Mouse (Mus musculus) mouse trophoblast stem cell (cell line): Measurements from ENCODE around the gene Cntnap5b.

Experiments used
- in situ Hi-C, 2 experiments: fragments of 300-500 bp; cut with MseI, MboI; formaldehyde crosslinking; loops; 2 replicates in 1 of 2; 3 replicates in 1 of 2; pipeline ENCODE4 v1.15.1; 2025

Gene Cntnap5b

GRCm38 (mm10) chr1:100171566-100171965, 399.0 kb downstream of the Cntnap5b start:
- in situ Hi-C loops: no loop called here

GRCm38 (mm10) chr1:100180050-100180449, 407.5 kb downstream of the Cntnap5b start:
- in situ Hi-C loops: no loop called here

- in situ Hi-C loops: no loop called here
Observed at GRCm38 (mm10) chr1:100231980-100232608, 459.5 kb downstream of the Cntnap5b start.

GRCm38 (mm10) chr1:100251964-100252363, 479.4 kb downstream of the Cntnap5b start:
- in situ Hi-C loops: no loop called here

- in situ Hi-C loops: no loop called here
Observed at GRCm38 (mm10) chr1:100310687-100311086, 538.1 kb downstream of the Cntnap5b start.

GRCm38 (mm10) chr1:100331066-100331465, 558.5 kb downstream of the Cntnap5b start:
- in situ Hi-C loops: no loop called here

- in situ Hi-C loops: no loop called here
Observed at GRCm38 (mm10) chr1:100369415-100370113, 597.0 kb downstream of the Cntnap5b start.

GRCm38 (mm10) chr1:100386252-100386651, 613.7 kb downstream of the Cntnap5b start:
- in situ Hi-C loops: no loop called here

GRCm38 (mm10) chr1:100394034-100394433, 621.5 kb downstream of the Cntnap5b start:
- in situ Hi-C loops: no loop called here

GRCm38 (mm10) chr1:100416658-100417224, 644.2 kb downstream of the Cntnap5b start:
- in situ Hi-C loops: no loop called here

GRCm38 (mm10) chr1:100430038-100430774, 657.6 kb downstream of the Cntnap5b start:
- in situ Hi-C loops: no loop called here

GRCm38 (mm10) chr1:100463877-100464276, 691.3 kb downstream of the Cntnap5b start:
- in situ Hi-C loops: no loop called here

- in situ Hi-C loops: no loop called here
Observed at GRCm38 (mm10) chr1:100465226-100465625, 692.7 kb downstream of the Cntnap5b start.

GRCm38 (mm10) chr1:100467595-100467994, 695.0 kb downstream of the Cntnap5b start:
- in situ Hi-C loops: no loop called here

- in situ Hi-C loops: no loop called here
Observed at GRCm38 (mm10) chr1:100509866-100510265, 737.3 kb downstream of the Cntnap5b start.
